Mouse (Mus musculus): ENCODE results near the gene Kncn.

Kncn gene

DNA sequence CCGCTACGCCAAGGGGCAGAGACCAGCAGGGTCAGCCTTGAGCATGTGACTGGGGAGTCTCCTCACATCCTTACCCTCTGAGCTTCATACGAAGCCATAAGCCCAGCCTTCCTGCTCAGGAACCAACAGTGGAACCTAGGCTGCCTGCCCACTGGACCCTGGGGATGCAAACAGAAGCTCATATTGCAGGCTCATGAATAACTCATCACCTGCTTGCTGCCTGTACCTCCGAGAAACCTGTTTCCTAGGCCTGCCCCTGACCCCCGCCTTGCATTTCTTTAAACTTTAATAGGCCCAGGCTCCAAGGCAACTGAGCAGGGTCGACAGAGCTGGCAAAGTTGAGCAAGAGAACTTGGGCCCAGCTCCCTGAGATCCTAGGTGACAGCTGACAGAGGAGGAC, at the start of gene Kncn:
Kncn (plus strand) TSS at position 379 of the 400 bp plus-strand sequence.
- DNase-seq (ENCODE audit: low read depth, low spot score), result no peak

DNA sequence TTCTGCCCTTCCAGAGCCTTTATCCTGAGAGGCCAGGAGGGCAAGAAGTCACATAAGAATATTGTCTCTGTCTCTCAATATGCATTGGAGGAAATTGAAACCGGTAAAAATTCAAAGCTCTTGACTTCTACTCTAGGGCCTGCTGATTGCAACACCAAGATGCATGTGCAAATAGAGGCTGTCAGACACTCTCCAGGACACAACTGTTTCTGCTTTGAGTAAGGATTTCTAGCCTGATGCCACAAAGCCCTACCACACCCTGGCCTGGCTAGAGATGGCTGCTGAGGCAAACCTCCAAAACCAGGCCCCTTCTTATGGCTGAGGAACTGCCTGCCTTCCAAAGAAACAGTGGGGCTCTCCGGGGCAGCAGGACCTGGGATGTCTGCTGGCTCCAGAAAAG, 48.6 kb upstream of the Kncn start:
- DNase-seq (ENCODE audit: low read depth, low spot score), result no peak

DNA sequence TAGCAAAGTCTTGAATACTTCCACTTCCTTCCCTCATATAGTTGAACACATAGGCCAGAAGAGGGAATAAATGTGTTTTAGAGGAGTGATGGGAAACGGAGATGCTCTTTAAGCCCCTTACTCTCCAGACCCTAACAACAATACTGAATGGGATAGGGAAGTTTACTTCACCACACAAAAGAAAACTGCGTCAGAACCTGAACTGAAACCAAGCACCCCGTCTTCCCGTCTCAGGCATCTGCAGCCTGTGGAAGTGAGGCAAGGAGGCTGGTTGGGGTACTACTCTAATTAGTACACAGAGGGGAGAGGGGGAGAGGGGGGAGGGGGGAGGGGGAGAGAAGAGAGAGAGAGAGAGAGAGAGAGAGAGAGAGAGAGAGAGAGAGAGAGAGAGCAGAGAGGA, 46.0 kb upstream of the Kncn start:
- no peak for DNase-seq (ENCODE audit: low read depth, low spot score)

DNA sequence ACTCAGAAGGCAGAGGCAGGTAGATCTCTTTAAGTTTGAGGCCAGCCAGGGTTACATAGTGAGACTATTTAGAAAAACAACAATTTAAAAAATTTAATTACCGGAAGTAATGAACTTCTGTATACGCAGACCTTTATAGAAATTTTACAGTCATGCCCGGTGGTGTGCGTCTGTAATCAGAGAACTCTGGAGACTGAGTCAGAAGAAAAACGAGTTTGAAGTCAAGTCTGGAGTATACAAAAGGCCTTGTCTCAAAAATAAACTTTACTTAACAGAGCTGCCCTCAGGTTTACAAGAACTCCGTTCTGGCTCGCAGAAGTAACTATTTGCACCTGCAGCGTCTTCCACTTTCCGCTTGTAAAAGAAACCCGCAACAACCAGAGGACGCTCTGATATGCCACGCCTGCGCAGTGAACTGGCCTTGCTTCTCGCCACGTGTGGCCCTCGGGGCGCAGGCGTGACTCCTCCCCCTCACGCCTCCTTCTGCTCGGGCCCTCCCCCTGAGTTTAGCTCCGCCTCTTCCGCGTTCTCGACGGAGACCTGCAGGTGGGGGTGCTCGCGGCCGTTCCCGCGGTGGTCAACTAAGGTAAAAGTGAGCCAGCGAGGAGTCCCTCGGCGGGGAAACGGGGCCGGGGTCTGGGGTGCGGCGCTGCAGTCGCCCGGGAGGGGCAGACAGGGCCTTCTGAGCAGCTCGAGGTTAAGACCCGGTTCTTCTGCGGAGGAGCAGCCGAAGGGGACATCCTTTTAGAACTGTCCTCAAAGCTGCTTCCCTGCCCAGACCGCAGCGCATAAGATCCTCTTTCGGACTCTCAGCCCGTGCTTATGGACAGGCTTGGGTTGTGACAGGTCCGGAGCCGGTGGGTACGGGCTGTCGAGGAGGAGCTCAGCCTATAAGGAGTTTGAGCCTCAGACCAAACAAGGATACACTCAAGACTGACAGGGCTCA, 45.2 kb upstream of the Kncn start, which contains the start of gene Mknk1:
Mknk1 (plus strand) TSS at position 503 of the 946 bp plus-strand sequence.
- DNase-seq (ENCODE audit: low read depth, low spot score), result peak; percentile 95

DNA sequence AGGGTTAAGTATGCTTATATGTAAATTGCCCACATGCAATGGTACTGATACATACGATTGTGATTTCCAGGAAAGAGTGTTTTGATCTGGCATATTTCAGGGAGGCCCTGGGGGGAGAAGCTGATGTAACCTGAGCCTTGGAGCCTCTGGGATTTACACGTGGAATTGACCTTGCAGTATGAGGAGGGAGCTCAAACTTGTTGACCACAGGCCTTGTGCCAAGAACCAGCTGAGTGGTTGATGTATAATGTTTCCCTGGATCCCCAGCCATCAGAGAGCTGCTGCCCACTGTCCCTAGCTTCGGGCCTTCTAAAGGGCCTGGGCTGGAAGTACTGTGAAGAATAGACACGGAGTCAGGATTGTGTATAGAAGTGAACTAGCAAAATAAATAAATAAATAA, 44.2 kb upstream of the Kncn start:
- peak; percentile 84 for DNase-seq (ENCODE audit: low read depth, low spot score)

DNA sequence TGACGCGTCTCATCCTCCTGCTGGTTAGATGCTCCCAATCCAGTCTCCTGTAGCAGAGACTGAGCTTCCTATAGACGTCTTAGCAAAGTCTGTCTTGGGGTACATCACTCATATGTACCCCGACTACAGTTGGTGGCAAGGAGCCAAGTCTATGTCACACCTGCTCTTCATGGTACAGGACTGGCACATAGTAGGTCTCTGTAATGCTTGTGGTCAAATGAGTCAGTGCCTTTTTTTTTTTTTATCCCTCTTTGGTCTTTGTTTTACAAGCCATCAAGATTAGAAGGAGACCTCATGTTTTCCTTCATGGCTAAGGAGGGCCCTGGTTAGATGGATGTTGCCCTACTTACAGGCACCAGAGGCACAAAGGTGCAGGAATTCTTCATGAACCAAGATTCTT, 43.4 kb upstream of the Kncn start:
- DNase-seq (ENCODE audit: low read depth, low spot score), result no peak

DNA sequence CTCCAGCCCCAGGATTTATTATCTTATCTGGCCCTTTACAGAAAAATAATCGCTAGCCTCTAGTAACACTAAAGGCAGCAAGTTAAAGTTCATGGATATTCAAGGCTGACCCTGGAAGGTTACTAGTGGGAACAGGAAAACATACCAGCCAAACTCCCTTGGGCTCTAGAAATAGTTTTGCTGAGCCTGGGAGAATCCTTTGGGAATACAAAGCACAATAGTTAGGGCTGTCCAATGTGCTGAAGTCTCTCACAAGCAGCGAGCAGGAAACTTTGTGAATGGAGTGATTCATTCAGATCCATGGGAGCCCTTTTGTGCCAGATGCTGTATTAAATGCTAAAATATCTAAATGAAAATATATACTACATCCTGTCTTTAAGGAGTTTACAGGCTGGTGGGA, 37.5 kb upstream of the Kncn start:
- DNase-seq (ENCODE audit: low read depth, low spot score), result peak; percentile 58

DNA sequence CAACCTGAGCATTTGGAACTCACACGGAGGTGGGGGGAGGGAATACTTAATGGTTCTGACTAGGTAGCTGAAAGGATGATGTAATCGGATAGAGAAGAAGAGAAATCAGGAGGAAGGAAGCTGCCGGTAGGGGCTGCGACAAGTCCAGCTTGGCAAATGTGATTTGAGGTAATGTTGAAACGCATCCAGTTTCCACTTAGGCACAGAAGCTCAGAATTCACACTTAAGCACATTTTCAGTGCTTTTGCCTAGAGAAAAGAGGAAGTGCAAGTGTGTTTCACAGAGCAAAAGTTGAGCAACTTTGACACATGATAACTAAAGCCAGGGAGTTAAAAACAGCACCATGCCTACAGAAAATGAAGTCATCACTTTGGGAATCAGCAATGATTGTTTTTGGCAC, 36.8 kb upstream of the Kncn start:
- peak; percentile 32 for DNase-seq (ENCODE audit: low read depth, low spot score)

DNA sequence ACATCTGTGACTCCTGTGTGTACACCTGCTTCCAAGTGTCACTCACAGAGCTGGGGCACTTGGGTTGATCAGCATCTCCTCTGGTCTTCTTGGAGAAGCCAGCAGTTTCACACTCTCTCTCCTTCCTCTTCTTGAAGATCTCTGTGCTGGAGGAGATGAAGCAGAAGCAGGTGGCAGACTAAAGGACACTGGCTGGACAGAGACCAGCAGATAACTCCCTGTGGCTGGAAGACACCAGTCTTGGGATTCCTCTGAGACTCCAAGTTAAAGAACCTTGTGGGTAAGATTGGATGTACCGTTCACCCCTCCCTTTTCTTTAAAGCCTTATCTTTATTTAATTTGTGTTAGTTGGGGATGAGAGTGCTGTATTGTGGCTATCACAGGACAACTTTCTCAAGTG, 36.1 kb upstream of the Kncn start:
- DNase-seq (ENCODE audit: low read depth, low spot score), result no peak

DNA sequence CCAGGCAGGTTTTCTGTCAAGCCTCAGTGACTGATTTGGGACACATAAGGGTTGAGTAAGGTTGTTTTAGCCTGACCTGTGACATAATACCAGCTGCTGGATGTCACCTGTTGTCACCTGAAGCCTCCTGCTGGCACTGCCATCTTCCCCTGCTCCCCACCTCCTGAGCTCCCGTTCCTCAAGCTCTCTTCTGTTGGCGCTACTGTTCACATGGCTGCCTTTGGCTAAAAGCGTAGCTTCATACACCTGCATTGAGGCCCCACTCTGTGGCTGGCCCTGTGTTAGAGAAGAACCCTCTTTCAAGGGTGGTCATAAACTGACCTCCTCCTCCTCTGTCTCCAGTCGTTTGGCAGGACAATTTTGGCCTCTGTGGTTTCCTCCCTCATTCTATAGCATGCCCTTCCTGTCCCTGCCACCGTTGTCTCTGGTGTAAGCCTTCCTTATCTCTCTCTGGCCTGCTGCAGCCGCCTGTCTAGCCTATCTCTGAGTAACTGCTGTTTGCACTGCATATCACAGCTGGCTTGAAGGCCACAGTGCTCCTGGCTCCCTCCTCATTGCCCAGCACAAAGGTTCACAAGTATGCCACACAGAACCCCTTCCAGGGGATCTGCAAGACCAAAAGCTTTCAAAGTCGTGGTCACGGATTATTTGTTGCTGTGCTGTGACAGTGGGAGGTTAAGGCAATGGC, 35.1 kb upstream of the Kncn start:
- DNase-seq (ENCODE audit: low read depth, low spot score), result no peak

DNA sequence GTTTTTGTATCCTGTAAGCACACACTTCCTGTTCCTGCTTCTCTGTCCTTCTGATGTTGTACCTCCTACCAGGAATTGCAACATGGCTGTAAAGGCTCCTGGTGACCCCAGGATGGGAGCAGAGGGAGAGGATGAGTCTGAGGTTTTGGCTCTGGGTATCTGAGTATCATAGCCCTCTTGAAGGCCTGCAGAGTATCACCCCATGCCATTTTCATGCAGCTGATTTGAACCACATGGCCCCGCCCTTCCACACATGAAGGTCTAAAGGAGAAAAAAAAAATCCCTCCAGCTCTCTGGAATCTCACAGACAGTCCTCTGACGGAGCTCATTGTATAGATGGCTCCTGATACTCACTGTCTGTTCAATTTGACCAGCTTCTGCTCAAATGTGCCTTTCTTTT, 34.1 kb upstream of the Kncn start:
- DNase-seq (ENCODE audit: low read depth, low spot score), result no peak

DNA sequence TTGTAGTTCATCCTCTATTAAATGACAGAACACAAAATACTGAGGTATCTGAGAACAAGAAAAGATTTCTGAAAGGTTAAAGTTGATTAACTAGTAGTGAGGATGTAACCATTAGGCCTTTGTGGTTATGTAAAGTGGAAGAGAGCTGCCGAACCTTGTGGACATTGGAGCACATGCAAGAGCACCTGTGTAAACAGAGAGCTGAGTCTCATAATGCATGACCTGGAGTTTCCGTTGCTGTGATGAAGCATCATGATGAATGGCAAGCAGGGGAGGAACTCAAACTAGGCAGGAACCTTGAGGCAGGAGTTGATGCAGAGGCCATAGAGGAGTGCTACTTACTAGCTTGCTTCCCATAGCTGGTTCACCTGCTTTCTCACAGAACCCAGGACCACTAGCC, 33.6 kb upstream of the Kncn start:
- DNase-seq (ENCODE audit: low read depth, low spot score), result no peak

DNA sequence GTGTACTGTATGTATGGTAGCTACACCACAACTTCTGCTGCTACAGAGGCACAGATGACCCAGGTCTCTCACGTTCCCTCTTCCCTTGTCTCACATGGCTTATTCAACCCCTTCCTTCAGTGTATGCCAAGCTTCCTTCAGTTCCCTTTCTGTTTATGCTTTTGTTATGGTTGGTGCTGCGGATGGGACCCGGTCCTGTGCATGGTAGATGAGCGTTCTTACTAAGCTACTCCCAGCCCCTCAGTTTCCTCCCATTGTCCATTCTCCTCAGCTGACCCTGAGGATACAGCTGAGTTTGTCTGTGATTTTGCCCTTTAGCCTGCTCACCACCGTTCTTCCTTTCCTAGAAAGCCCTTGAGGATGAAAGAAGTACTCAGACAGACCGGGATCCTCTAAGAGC, 32.6 kb upstream of the Kncn start:
- no peak for DNase-seq (ENCODE audit: low read depth, low spot score)

DNA sequence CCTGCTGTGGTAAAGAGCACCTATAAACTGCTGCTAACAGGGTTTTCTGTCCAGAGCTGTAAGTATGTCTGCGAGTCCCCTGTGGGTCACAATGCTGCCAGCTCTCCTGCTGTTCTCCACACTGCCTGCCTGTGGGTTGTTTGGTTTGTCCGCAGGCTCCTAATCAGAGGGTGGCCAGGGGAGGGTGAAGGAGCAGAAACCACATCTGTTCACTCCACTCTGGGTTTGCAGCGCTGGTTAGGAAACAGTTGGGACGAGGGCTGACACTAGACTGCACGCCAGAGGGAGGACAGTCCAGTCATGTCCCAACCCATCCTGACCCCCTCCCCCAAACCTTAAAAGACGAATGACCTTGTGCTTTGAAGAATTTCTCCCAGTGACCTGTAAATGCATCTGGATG, 29.1 kb upstream of the Kncn start:
- no peak for DNase-seq (ENCODE audit: low read depth, low spot score)

DNA sequence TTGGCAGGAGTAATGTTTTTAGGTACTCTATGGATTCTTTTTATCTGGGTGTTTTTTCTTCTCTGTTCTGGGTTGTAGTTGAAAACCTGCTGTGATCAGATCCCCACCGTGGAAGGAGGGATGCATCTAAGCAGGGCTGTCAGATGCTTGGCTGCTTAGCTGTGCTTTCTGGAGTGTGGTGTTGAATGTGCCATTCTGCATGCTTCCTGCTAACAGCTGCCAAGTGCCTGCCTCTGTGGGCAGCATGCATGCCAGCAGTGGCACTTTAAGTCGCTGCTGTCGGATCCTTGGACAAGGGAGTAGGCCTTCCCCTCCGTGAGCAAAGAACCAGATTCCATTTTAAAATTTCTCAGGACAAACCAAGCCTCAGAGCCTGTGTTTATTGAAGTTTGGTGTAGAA, 28.6 kb upstream of the Kncn start:
- DNase-seq (ENCODE audit: low read depth, low spot score), result no peak

DNA sequence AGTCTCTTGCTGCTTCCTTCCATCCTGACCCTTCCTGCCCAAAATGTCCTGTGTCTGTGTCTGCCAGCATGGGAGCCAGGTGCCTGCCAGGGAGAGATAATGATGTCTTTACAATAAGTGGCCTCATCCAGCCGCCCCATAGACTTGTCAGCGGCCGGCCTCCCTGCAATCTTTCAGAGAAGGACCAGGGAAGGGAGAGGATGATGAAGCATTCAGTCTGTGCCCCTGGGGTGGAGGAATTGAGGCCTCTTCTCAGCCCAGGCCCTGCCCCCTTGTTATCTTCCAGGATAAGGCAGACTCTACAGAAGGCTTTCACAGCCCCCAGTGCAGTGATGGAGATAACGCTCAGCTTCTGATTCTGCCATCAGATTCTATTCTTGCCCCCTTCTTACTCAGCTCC, 27.9 kb upstream of the Kncn start:
- DNase-seq (ENCODE audit: low read depth, low spot score), result no peak

DNA sequence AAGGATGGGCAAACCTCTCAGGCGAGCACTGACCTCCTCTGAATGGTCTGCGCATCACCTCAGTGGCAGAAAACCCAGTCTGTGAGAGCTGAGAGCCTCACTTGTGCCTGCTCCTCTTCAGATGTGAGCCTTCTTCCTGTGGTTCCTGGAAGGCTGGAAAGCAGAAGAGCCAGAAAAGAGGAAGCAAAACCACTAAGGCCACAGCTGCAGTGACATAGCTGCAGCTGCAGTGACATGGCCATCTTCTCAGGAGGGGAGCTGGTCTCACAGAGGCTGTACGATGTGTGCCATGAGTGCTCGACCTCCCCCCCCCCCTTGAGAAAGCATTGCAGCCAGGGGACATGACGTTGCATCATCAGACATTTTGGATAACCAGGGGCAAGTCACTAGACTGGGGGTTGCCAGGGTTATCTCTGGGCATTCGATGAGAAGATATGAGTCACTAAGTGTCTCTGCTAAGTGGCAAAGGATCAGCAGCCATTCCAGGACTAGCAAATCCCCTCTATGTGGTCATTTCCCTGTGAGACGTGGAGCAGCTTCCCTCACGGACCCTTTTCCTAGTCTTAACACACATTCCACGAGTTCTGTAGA, 26.8 kb upstream of the Kncn start:
- DNase-seq (ENCODE audit: low read depth, low spot score), result no peak

DNA sequence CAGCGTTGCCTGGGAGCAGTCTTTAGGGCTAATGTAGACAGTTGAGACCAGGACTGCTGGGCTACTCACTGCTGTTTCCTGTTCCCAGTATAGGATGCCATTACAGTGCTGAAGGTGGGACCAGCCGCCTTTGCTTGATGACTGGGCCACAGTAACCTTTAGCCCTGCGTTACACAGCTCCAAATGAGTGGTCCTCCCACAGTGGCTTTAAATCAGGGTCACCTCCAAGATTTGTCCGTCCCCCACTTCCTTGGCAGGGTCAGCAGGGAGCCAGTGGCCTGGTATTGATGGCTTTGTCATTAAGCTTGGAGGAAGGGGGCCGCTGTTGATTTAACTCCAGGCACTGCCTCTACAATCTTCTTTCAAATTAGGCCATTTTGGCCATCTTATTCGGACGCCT, 20.8 kb upstream of the Kncn start:
- DNase-seq (ENCODE audit: low read depth, low spot score), result no peak

DNA sequence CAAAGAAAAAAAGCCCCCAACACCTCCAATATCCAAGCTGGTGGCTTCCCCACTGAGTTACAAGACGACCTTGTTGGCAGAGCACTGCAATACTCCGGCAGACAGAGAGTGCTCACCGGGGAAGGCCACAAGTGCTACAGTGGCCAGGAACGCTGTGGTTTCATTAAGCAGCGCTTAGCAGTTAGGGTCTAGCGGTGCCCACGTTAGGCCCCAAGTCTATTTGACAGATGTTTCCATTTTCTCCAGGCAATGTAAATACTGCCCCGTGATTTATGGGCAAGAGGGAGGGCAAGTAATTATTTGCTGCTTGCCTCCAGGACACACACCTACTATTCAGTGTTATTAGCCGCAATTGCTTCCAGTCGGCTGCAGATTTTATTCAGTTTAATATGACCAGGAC, 20.3 kb upstream of the Kncn start:
- no peak for DNase-seq (ENCODE audit: low read depth, low spot score)

DNA sequence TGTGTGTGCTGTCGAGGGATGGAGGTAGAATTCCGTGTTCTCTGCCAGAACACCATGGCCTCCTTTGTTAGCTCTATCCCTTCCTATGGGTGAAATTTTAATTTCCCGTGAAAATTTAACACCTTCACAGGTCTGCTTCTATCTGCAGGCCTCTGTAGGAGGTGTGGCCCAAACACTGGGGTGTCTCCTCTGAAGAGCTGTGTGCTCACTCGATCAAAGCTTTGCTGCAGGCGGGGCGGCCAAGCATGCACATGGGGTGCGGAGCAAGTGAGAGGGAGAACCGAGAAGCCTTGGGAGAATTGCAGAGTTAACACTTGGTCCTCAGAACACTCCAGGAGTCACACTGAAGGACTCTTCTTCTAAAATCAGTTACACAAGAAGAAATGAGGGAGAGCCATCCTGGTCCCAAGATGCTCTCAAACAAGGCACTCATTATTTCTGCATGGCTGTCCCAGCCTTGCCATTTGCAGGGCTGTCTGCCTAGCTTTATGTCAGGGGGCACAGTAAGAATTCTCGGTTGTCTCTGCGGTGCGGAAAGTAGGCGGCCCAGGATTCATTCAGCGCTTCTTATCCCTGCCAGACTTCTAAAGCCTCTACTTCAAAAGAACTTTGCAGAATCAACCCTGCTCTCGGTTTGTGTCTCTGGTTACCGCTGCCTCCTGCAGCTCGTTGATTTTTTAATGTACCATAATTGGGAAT, 14.5 kb upstream of the Kncn start:
- DNase-seq (ENCODE audit: low read depth, low spot score), result no peak

DNA sequence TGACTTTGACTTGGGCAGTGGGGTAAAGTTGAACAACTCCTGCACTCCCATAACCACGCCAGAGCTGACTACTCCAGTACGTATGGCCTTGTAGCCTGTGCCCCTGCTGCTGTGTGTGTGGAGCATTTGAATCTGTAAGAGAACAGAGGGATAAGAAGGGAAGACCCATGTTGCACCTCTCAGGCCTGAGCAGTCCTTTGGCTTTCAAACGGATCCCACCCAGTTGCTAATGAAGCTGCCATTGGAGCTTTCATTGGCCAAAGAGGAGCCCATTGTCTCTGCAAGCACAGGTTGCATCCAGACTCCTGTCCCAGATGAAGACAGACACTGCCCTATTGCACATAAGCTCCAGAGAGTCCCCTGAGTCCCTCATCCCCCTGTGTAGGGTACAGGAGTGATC, 11.0 kb upstream of the Kncn start:
- no peak for DNase-seq (ENCODE audit: low read depth, low spot score)

DNA sequence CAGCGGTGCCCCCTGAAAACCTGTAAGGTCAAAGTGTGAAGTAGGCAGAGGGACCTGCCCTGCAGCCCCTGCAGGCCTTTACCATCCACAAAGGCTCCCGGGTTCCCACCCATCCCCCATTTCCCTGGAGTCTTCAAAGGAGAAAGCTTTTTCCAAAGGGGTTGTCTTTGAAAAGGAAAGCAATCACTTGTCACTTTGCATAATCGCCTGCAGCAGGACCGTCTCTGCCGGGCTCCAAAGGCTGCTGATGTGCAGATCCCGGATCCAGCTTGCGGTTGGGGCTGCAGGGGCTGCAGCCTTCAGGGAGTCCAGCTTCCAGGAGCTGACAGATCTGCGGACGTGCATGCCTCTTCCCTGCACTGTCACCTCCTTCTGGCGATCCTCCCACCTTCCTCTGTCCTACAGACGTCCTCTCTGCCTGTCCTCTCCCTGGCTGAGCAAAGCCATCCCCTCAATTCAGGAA, 6.0 kb upstream of the Kncn start:
- no peak for DNase-seq (ENCODE audit: low read depth, low spot score)
